Mouse (Mus musculus): ENCODE measurements around the gene Pla2g15.

- TF ChIP-seq FLI1 (IDR thresholded peaks at IDR 0.05; ENCODE audit: low read length) (no peak), GATA1 (IDR thresholded peaks at IDR 0.05; ENCODE audit: borderline replicate concordance, low read length) (no peak)
Measured at GRCm38 (mm10) chr8:106106193-106106592, 44.0 kb upstream of the Pla2g15 start.
